Mouse (Mus musculus) neural tube, embryonic 14.5 days (tissue): ENCODE results near the gene Gm10226. TPM values are rescaled to one million over a fixed set of nuclear protein-coding genes. Genes with fewer than 3 reads are reported as not detected.
A peak's percentile ranks its signal among the peaks of the same experiment; 100 is the strongest.
"Not testable (repeated sequence)": the region's sequence is repeated elsewhere in the genome, so short reads cannot be mapped to it uniquely, and the experiment has no call there.

ENCODE experiments used
- ATAC-seq: fragments of 200-750 bp; cut with Nextera tagmentation; 2 replicates; pipeline ENCODE4 v1.8.0; 2017; ENCODE audit warnings: low read depth, mild to moderate bottlenecking, moderate TSS enrichment, moderate library complexity
- H3K27ac ChIP-seq: fragments of 300-500 bp; sonication (generic); 2 replicates; pipeline ENCODE4 v1.5.1; 2014; ENCODE audit warnings: low read depth, mild to moderate bottlenecking, control low read depth, low read length, moderate library complexity, mixed read lengths
- H3K27me3 ChIP-seq: fragments of 300-500 bp; sonication (generic); 2 replicates; pipeline ENCODE4 v1.6.1; 2014; ENCODE audit warnings: low read length; ENCODE audit not compliant: control insufficient read depth, insufficient read depth
- H3K36me3 ChIP-seq: fragments of 300-500 bp; sonication (generic); 2 replicates; pipeline ENCODE4 v1.6.1; 2014; ENCODE audit warnings: low read length, mixed read lengths; ENCODE audit not compliant: control insufficient read depth, insufficient read depth
- H3K4me1 ChIP-seq: fragments of 300-500 bp; sonication (generic); 2 replicates; pipeline ENCODE4 v1.6.1; 2014; ENCODE audit warnings: low read length; ENCODE audit not compliant: control insufficient read depth, insufficient read depth
- H3K4me2 ChIP-seq: fragments of 300-500 bp; sonication (generic); 2 replicates; pipeline ENCODE4 v1.6.1; 2014; ENCODE audit warnings: mild to moderate bottlenecking, low read depth, low read length, control low read depth
- H3K4me3 ChIP-seq: fragments of 300-500 bp; sonication (generic); 2 replicates; pipeline ENCODE4 v1.5.1; 2014; ENCODE audit warnings: low read depth, low read length, control low read depth, mixed read lengths
- H3K9ac ChIP-seq: fragments of 300-500 bp; sonication (generic); replicated peaks from 2 replicates; pipeline ENCODE4 v1.6.1; 2014; ENCODE audit warnings: low read depth, mild to moderate bottlenecking, control low read depth, low read length, mixed read lengths
- H3K9me3 ChIP-seq: fragments of 300-500 bp; sonication (generic); 2 replicates; pipeline ENCODE4 v1.6.1; 2016; ENCODE audit warnings: low read length; ENCODE audit not compliant: control insufficient read depth
- WGBS: fragments of 180-500 bp; shearing (Covaris S2); extraction: QIAGEN DNeasy Blood & Tissue Kit; methylation state at CpG from one replicate; pipeline ENCODE4 v1.1.7; 2014; 5-methylcytosine and 5-hydroxymethylcytosine counted together
- polyA plus RNA-seq: library from polyadenylated mRNA; unstranded; fragments of >200 nt; fragmentation: Nextera tagmentation; extraction: Ambion mirVana; gene quantifications from 2 replicates; pipeline ENCODE4 v1.2.1, GENCODE M21; 2014

Gm10226 gene
- polyA plus RNA-seq, 1 experiment from 2014 or later = 26.9 TPM

DNA sequence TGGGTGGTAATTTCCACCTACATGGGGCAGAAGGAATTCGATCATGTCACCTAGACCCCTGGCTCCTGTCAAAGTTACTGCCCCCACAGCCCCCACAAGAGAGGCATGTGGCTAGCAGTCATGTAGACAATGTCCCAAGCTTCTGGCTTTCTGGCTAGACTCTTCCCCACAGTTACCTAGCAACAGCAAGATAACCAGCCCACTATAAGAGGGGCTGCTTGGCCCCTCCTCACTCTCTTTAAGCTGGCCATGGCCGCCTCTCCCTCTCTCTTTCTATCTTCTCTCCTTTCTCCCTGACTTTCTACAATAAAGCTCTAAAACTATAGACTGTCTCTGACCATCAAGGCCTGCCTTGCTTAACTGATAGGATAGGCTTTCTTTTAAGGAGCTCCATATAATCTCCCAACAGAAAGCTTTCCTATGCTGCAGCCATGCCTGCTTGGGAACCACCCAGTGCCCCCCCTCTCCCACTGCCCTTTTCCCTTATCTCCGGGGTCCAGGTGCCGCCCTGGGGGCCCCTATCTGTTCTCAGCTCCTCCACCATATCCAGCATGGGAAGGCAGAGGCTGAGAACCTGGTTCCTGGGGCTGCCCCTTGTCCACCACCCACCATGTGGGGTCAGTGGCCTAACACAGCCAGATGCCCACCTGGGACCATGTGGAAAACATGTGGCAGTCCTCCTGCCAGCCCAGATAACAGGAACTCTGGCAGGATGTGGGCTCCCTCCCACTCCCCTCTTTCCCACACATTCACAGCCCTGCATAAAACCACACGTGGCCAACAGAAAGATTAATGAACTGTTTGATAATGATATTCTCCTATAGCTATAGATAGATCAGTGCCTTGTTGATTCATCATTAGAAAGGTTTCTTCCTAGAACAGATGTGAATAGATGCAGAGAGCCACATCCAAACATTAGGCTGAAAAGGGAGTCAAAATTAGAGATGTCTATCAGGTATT is 10.9 kb downstream of the Gm10226 start:
- Histone ChIP-seq H3K27ac (no peak overlapping the region), H3K4me1 (no peaks in the 10 kb centered on the region), H3K36me3 (no peaks in the 10 kb centered on the region), H3K4me2 (no peak overlapping the region), H3K27me3 (no peaks in the 10 kb centered on the region), H3K9me3 (no peaks in the 10 kb centered on the region), H3K4me3 (no peak overlapping the region), H3K9ac (no peak overlapping the region)
- no peak for ATAC-seq
- 46% methylated on average over 5 of the region's 5 CpGs for WGBS

DNA sequence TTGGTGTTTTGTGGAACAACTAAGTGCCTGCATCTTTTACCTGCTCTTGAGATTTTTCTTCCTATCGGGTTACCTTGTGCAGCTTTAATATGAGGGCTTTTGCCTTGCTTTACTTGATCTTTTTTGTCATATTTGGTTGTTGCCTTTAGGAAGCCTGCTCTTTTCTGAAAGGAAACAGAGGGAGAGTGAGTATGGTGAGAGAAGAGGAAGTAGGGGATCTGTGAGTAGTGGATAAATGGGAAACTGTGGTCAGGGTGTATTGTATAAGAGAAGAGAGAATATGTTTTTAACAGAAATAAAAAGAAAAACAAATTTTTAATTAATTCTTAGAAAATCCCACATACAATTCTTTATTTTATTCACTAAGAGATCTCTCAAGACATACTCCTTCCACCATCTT is 11.8 kb downstream of the Gm10226 start:
- Histone ChIP-seq H3K9me3 (no peaks in the 10 kb centered on the region), H3K4me2 (no peak overlapping the region), H3K4me1 (peaks cover 2% of the 10 kb centered on the region; the same call in 1 of the 2 replicates), H3K36me3 (no peaks in the 10 kb centered on the region), H3K9ac (no peak overlapping the region), H3K4me3 (no peak overlapping the region), H3K27ac (no peak overlapping the region), H3K27me3 (no peaks in the 10 kb centered on the region)
- WGBS = 77% methylated on average over 1 of the region's 1 CpGs
- no peak for ATAC-seq

DNA sequence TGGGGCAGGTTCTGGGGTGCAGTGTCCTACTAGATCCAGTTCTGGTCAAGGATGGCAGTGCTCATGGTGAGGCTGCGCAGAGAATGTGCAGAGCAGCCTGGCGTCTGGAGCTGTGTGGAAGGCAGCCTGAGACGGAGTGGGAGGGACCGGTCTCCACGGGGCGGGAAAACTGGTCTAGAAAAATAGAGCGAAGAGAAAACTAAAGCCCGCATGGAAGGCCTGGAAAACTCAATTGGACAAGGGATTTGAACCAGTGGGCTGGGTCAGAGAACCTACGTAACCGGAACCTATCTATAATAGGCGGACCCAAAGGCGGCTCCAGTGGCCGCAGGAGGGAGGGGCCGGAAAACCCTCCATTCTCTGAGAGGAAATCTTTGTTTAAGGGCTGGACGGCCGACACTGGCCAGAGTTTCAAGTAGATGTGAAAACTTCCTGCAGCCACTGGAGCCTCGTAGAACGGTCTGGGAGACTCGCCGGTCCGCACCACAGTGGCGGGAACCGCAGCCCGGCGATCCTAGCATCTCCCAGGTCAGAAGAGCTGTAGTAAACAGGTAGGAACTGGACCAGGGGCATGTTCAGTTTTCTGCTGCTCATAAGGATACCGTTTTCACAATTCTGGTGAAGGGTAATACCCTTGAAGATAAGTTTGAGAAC is 15.8 kb downstream of the Gm10226 start, which contains the start of gene Zfp760:
Gene Zfp760 (plus strand): TSS at position 399 of the 654 bp plus-strand sequence.
- H3K36me3 ChIP-seq = no peaks in the 10 kb centered on the region
- no peaks in the 10 kb centered on the region for H3K27me3 ChIP-seq
- peak within 1 kb of the TSS; percentile 57 for H3K4me2 ChIP-seq
- H3K9me3 ChIP-seq = no peaks in the 10 kb centered on the region
- peaks cover 5% of the 10 kb centered on the region; the same call in 1 of the 2 replicates for H3K4me1 ChIP-seq
- peak within 1 kb of the TSS; percentile 56 for H3K9ac ChIP-seq
- ATAC-seq = peak; percentile 98
- 7% methylated on average over 26 of the region's 26 CpGs for WGBS
- peak within 1 kb of the TSS; percentile 65 for H3K4me3 ChIP-seq
- H3K27ac ChIP-seq = peak within 1 kb of the TSS; percentile 80

DNA sequence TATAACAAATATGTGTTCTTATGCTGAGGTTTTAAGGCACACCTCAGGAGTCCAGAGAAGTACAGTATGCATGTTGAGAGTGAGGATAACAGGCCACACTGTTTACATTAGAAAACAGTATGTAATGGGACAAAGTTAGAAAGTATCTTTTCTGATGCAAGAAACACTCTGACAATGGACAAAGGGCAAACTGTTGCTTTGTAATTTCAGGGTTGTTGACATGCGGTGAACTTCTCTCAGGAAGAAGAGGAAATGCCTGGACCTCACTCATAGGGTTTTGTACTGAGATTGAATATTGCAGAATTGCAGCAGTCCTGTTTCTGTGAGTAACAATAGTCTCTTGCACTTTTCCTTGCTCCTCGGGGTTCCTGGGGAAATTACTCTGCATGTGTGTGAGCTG is 16.7 kb downstream of the Gm10226 start:
- no peaks in the 10 kb centered on the region for H3K9me3 ChIP-seq
- no peaks in the 10 kb centered on the region for H3K36me3 ChIP-seq
- H3K4me1 ChIP-seq = peaks cover 5% of the 10 kb centered on the region; the same call in 1 of the 2 replicates
- WGBS = 35% methylated on average over 2 of the region's 2 CpGs
- no peaks in the 10 kb centered on the region for H3K27me3 ChIP-seq
- no peak overlapping the region for H3K9ac ChIP-seq
- no peak for ATAC-seq
- no peak overlapping the region for H3K27ac ChIP-seq
- peak overlapping the region; percentile 65 for H3K4me3 ChIP-seq
- H3K4me2 ChIP-seq = peak overlapping the region; percentile 57

DNA sequence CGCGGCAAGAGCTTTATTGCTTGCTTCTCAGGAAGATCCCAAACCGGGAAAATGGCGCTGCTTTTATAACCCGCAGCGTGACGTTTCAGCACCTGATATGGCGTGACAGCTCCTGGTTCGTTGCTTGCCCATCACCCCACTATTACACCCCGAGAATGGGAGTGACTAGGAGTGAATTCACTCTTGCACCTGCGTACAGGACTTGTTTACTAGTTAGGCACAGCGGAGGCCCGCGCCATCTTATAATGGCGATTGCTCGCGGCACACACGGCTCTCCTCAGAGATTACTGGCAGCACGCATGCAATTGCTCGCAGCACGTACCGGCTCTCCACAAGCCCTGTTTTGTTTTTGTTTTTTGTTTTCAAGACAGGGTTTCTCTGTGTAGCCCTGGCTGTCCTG is 38.8 kb downstream of the Gm10226 start, which contains the start of gene Zfp229:
Gene Zfp229 (plus strand): TSS at position 301 of the 400 bp plus-strand sequence.
- not testable (repeated sequence) for ATAC-seq, H3K27ac ChIP-seq, H3K9ac ChIP-seq, H3K4me2 ChIP-seq, H3K9me3 ChIP-seq, H3K4me3 ChIP-seq, H3K27me3 ChIP-seq, H3K36me3 ChIP-seq, H3K4me1 ChIP-seq
- WGBS = 98% methylated on average over 9 of the region's 22 CpGs

DNA sequence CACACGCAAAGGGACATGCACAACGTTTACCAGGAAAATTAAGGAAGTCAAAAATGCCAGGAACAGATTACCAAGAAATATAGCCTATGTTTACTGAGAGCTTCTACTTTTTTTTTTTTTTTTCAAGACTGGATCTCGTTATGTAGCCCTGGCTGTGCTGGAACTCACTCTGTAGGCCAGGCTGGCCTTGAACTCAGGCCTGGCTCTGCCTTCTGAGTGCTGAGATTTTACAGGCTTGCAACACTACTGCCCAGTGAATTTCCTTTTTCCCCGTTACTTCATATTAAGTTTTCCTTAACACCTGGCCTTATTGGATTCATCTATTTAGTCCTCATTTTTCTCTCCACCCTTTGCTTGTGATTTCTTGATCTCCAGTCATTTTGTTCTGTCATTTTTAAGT is 41.4 kb downstream of the Gm10226 start:
- no peak overlapping the region; the same call in 1 of the 2 replicates for H3K9ac ChIP-seq
- WGBS = 93% methylated on average over 4 of the region's 4 CpGs
- peak overlapping the region; percentile 53 for H3K4me2 ChIP-seq
- H3K9me3 ChIP-seq = no peaks in the 10 kb centered on the region
- no peak for ATAC-seq
- no peaks in the 10 kb centered on the region for H3K27me3 ChIP-seq
- peak overlapping the region; percentile 79; the same call in 1 of the 2 replicates for H3K27ac ChIP-seq
- peak overlapping the region; percentile 74 for H3K4me3 ChIP-seq
- H3K36me3 ChIP-seq = peaks cover 10% of the 10 kb centered on the region
- H3K4me1 ChIP-seq = peaks cover 8% of the 10 kb centered on the region

DNA sequence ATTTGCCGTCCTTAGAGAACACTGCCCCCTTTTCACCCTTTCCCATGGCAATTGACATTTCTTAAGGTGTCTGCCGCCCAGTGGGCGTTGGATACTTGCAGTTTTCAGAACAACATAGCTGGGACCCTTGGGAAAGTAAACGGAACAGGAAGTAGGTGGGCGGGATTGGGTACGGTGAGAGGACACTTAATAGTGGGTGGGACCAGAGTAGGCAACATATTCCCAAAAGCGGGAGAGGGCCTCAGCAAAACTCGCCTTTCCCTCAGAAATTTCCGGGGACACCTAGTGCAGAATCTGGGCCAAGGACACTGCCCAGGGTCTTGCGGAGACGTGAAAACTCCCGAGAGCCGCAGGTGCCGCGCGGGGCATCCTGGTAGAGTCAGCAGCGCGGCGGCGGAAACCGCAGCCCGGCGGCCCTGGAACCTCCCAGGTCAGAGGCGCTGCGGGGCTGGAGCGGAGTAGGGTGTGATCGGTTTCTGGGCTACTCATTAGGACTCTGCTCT is 41.9 kb downstream of the Gm10226 start:
- H3K4me3 ChIP-seq = peak overlapping the region; percentile 74
- H3K27ac ChIP-seq = peak overlapping the region; percentile 79
- H3K9me3 ChIP-seq = no peaks in the 10 kb centered on the region
- peak overlapping the region; percentile 53 for H3K4me2 ChIP-seq
- H3K27me3 ChIP-seq = no peaks in the 10 kb centered on the region
- H3K9ac ChIP-seq = peak overlapping the region; percentile 76
- peak; percentile 98 for ATAC-seq
- H3K36me3 ChIP-seq = peaks cover 11% of the 10 kb centered on the region
- peaks cover 8% of the 10 kb centered on the region for H3K4me1 ChIP-seq
- WGBS = under 1% methylated on average over 27 of the region's 27 CpGs
